Mouse (Mus musculus): ENCODE results near the gene Gm6034. TPM values are rescaled to one million over a fixed set of nuclear protein-coding genes. Genes with fewer than 3 reads are reported as not detected.
"Not testable (repeated sequence)": the region's sequence is repeated elsewhere in the genome, so short reads cannot be mapped to it uniquely, and the experiment has no call there.

Gm6034 gene
- total RNA-seq, 4 experiments from 2014 or later = not detected

- DNase-seq (ENCODE audit: low spot score in 2 of 2) = no peak
Measured at GRCm38 (mm10) chr17:36022922-36023321, 19.8 kb upstream of the Gm6034 start.

GRCm38 (mm10) chr17:36023710-36024654 is 18.8 kb upstream of the Gm6034 start:
- no peak for DNase-seq (ENCODE audit: low spot score in 2 of 2)

- no peak for DNase-seq (ENCODE audit: low spot score in 2 of 2)
Measured at GRCm38 (mm10) chr17:36025197-36025596, 17.6 kb upstream of the Gm6034 start.

- no peak for DNase-seq (ENCODE audit: low spot score in 2 of 2)
Measured at GRCm38 (mm10) chr17:36025901-36026300, 16.9 kb upstream of the Gm6034 start.

GRCm38 (mm10) chr17:36027663-36028062 is 15.1 kb upstream of the Gm6034 start:
- no peak for DNase-seq (ENCODE audit: low spot score in 2 of 2)

- DNase-seq (ENCODE audit: low spot score in 2 of 2) = no peak
Measured at GRCm38 (mm10) chr17:36028879-36029619, 13.7 kb upstream of the Gm6034 start.

- DNase-seq (ENCODE audit: low spot score in 2 of 2) = not testable (repeated sequence)
Measured at GRCm38 (mm10) chr17:36030046-36030702, 12.6 kb upstream of the Gm6034 start.

- DNase-seq (ENCODE audit: low spot score in 2 of 2) = not testable (repeated sequence)
Measured at GRCm38 (mm10) chr17:36030703-36031582, 11.8 kb upstream of the Gm6034 start.

GRCm38 (mm10) chr17:36031583-36032331 is 11.0 kb upstream of the Gm6034 start:
- not testable (repeated sequence) for DNase-seq (ENCODE audit: low spot score in 2 of 2)

- DNase-seq (ENCODE audit: low spot score in 2 of 2) = not testable (repeated sequence)
Measured at GRCm38 (mm10) chr17:36032351-36032875, 10.3 kb upstream of the Gm6034 start, which contains the start of gene H2-T23. Gene H2-T23 (minus strand): TSS chr17:36032855.

GRCm38 (mm10) chr17:36034524-36034923 is 8.2 kb upstream of the Gm6034 start:
- not testable (repeated sequence) for DNase-seq (ENCODE audit: low spot score in 2 of 2)

- DNase-seq (ENCODE audit: low spot score in 2 of 2) = peak in 1 of 2 experiments; percentile 51
Measured at GRCm38 (mm10) chr17:36035010-36035638, 7.6 kb upstream of the Gm6034 start.

GRCm38 (mm10) chr17:36036126-36036525 is 6.6 kb upstream of the Gm6034 start:
- not testable (repeated sequence) for DNase-seq (ENCODE audit: low spot score in 2 of 2)

- not testable (repeated sequence) for DNase-seq (ENCODE audit: low spot score in 2 of 2)
Measured at GRCm38 (mm10) chr17:36040604-36041003, 2.2 kb upstream of the Gm6034 start.

GRCm38 (mm10) chr17:36042055-36042454 is 706 bp upstream of the Gm6034 start:
- DNase-seq (ENCODE audit: low spot score in 2 of 2) = not testable (repeated sequence)

GRCm38 (mm10) chr17:36043286-36043685 is 525 bp downstream of the Gm6034 start:
- no peak for DNase-seq (ENCODE audit: low spot score in 2 of 2)

GRCm38 (mm10) chr17:36057927-36058326 is 15.2 kb downstream of the Gm6034 start:
- DNase-seq (ENCODE audit: low spot score in 2 of 2) = not testable (repeated sequence)

- not testable (repeated sequence) for DNase-seq (ENCODE audit: low spot score in 2 of 2)
Measured at GRCm38 (mm10) chr17:36058362-36058761, 15.6 kb downstream of the Gm6034 start, which contains the start of gene Gm11127. Gene Gm11127 (minus strand): TSS chr17:36058371.

- peak in 1 of 2 experiments; percentile 62 for DNase-seq (ENCODE audit: low spot score in 2 of 2)
Measured at GRCm38 (mm10) chr17:36060829-36061228, 18.1 kb downstream of the Gm6034 start.
